Mouse (Mus musculus): Measurements from ENCODE around the gene Ccin. TPM values are rescaled to one million over a fixed set of nuclear protein-coding genes. Genes with fewer than 3 reads are reported as not detected.

The Ccin gene
- polyA plus RNA-seq, 1 experiment from 2014 or later, result not detected

GRCm38 (mm10) chr4:44010893-44011292 lies 27.6 kb downstream of the Ccin start:
- DNase-seq (ENCODE audit: extremely low spot score, low spot score), result no peak
- 46% methylated on average over 2 of the region's 2 CpGs for WGBS
- H3K27me3 ChIP-seq (ENCODE audit: poor library complexity, severe bottlenecking), result no peaks in the 10 kb centered on the region
- no peaks in the 10 kb centered on the region for H3K9me3 ChIP-seq
- peaks cover 12% of the 10 kb centered on the region for H3K36me3 ChIP-seq (replicated peaks)
- H3K4me3 ChIP-seq, result no peak overlapping the region
- no peak overlapping the region for H3K27ac ChIP-seq
- H3K4me1 ChIP-seq, result peaks cover 26% of the 10 kb centered on the region

DNA sequence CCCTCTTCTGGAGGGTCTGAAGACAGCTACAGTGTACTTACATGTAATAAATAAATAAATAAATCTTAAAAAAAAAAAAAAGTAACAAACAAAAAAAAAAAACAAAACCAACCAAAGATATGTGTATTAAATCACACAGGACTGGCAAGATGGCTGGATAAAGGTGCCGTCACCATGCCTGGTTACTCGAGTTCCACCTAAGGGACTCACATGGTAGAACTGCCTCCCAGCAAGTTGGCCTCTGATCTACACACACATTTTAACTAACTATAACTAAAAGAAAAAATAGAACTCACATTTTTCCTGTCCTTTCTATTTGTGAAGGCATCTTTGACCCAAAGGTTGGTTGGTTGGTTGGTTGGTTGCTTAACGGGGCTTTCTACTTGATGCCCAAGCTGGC lies 28.5 kb downstream of the Ccin start:
- Histone ChIP-seq H3K36me3 (replicated peaks) (peaks cover 20% of the 10 kb centered on the region), H3K4me3 (peak overlapping the region; percentile 98), H3K9me3 (no peaks in the 10 kb centered on the region), H3K27me3 (ENCODE audit: poor library complexity, severe bottlenecking) (no peaks in the 10 kb centered on the region), H3K27ac (peak overlapping the region; percentile 89), H3K4me1 (peaks cover 26% of the 10 kb centered on the region)
- DNase-seq (ENCODE audit: extremely low spot score, low spot score), result no peak
- 80% methylated on average over 3 of the region's 3 CpGs for WGBS

DNA sequence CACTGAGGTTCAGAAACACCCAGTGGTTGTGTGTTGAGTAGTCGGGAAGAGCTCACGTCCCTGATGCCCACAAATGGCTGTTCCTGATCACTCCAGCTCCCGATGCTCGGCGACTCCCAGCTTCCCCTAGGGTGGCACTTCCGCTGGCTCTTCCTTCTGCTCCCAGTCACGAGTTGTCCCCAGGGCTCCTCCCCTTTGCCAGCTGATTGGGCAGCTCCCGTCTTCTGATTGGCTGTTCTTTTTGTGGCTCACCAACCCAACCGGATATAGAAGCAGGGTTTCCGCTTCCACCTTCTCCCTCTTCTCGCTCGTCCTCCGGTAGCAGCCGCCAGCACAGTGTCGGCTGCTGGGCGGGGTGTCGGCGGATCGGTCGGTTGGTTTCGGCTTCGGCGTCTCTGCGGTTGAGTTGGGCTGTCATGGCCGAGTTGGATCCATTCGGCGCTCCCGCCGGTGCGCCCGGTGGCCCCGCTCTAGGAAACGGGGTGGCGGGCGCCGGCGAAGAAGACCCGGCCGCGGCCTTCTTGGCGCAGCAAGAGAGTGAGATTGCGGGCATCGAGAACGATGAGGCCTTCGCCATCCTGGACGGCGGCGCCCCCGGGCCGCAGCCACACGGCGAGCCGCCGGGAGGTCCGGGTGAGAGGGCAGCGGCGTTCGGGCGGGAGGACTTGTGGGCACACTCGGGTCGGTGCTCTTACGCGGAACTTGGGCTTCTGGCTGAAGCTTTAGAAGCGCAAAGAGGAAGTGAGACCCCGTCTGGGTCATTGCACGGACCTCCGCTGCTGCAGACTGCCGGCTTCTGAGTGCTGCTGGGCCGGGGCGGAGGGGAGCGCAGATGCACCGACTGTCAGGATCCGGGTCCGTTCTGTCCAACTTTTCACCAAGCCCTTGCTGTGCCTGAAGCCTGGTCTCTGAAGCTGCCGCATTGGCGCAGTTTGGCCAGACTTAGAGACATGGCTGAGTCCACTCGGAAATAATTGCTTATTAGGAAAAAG lies 29.4 kb downstream of the Ccin start:
- under 1% methylated on average over 77 of the region's 77 CpGs for whole genome bisulfite sequencing
- no peaks in the 10 kb centered on the region; the same call in 1 of the 2 replicates for H3K27me3 ChIP-seq (ENCODE audit: poor library complexity, severe bottlenecking)
- peak; percentile 93 for DNase-seq (ENCODE audit: extremely low spot score, low spot score)
- peak overlapping the region; percentile 89 for H3K27ac ChIP-seq
- no peaks in the 10 kb centered on the region for H3K9me3 ChIP-seq
- H3K36me3 ChIP-seq (replicated peaks), result peaks cover 26% of the 10 kb centered on the region
- H3K4me3 ChIP-seq, result peak overlapping the region; percentile 98
- H3K4me1 ChIP-seq, result peaks cover 26% of the 10 kb centered on the region

- peaks cover 28% of the 10 kb centered on the region for H3K4me1 ChIP-seq
- peak overlapping the region; percentile 89; the same call in 1 of the 2 replicates for H3K27ac ChIP-seq
Observed at GRCm38 (mm10) chr4:44013391-44014070, 30.2 kb downstream of the Ccin start.

DNA sequence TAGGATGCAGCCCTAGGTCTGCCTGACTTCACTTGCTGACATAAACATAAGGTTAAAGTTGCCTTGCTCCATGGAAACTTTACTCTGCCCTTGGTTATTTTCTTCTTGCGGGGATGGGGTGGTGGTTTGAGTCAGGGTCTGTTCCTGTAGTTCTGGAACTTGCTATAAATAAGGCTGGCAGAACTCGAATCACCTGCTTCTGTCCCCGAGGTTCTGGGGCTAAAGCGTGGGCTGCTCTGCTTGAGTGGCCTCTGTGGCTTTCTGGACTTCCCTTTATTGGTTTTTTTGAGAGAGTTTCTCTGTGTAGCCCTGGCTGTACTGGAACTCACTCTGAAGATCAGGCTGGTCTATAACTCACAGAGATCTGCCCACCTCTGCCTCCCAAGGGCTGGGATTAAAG lies 32.8 kb downstream of the Ccin start:
- H3K36me3 ChIP-seq (replicated peaks), result peaks cover 59% of the 10 kb centered on the region
- H3K4me3 ChIP-seq, result no peak overlapping the region
- peaks cover 29% of the 10 kb centered on the region for H3K4me1 ChIP-seq
- 94% methylated on average over 4 of the region's 4 CpGs for whole genome bisulfite sequencing
- H3K27me3 ChIP-seq (ENCODE audit: poor library complexity, severe bottlenecking), result peaks cover 23% of the 10 kb centered on the region
- H3K9me3 ChIP-seq, result no peaks in the 10 kb centered on the region
- no peak overlapping the region for H3K27ac ChIP-seq
- DNase-seq (ENCODE audit: extremely low spot score, low spot score), result no peak

More at GRCm38 (mm10) chr4:44013391-44014070, 30.2 kb downstream of the Ccin start:
- Histone ChIP-seq H3K4me3 (peak overlapping the region; percentile 98), H3K27me3 (ENCODE audit: poor library complexity, severe bottlenecking) (no peaks in the 10 kb centered on the region; the same call in 1 of the 2 replicates), H3K9me3 (no peaks in the 10 kb centered on the region), H3K36me3 (replicated peaks) (peaks cover 34% of the 10 kb centered on the region)
- DNase-seq (ENCODE audit: extremely low spot score, low spot score), result no peak
- 29% methylated on average over 11 of the region's 11 CpGs for WGBS

DNA sequence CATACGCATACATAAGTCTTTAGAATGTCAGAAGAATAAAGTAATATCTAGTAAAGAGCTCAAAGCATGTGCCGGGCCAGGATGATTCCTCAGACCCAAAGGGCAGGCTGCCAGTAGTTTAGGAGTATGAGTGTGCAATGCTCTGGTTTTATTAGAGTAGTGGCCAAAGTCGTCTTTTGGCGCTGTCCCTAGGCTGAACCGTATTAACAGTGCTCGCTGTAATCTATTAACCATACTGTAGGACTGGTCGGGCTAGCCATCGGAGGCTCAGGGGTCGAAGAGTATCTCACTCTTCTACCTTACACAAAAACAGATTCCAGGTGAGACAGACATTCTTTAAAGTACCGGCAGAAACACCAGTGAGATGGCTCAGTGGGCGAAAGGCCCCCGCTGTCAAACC lies 33.5 kb downstream of the Ccin start:
- Histone ChIP-seq H3K27ac (no peak overlapping the region), H3K4me3 (no peak overlapping the region), H3K27me3 (ENCODE audit: poor library complexity, severe bottlenecking) (peaks cover 30% of the 10 kb centered on the region), H3K9me3 (no peaks in the 10 kb centered on the region), H3K4me1 (peaks cover 28% of the 10 kb centered on the region), H3K36me3 (replicated peaks) (peaks cover 66% of the 10 kb centered on the region)
- 95% methylated on average over 12 of the region's 12 CpGs for WGBS
- DNase-seq (ENCODE audit: extremely low spot score, low spot score), result no peak

DNA sequence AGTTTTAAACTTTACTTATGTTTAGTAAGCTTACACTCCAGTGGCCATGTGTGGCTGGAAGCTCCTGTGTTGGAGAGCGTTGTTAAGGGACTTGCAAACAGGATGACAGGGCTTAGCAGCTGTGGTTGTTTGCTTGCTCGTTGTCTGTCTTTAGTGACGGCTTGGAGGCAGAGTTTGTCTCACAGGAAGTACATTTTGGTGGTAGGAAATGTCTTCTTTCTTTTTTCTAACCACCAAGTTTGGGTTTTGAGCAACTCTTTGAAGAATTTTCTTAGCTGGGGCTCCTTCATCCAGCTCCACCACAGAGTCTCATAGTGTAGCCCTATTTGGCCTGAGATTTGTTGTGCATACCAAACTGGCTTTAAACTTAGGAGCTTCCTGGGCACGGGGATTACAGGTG lies 39.0 kb downstream of the Ccin start:
- DNase-seq (ENCODE audit: extremely low spot score, low spot score), result peak; percentile 9
- Histone ChIP-seq H3K27ac (no peak overlapping the region), H3K36me3 (replicated peaks) (peaks cover 99% of the 10 kb centered on the region), H3K4me3 (no peak overlapping the region), H3K27me3 (ENCODE audit: poor library complexity, severe bottlenecking) (peaks cover 85% of the 10 kb centered on the region), H3K4me1 (0 out of 2 replicates have a peak, but pooled peaks cover 3% of the 10 kb centered on the region), H3K9me3 (peaks cover 8% of the 10 kb centered on the region; the same call in 1 of the 2 replicates)
- WGBS, result 92% methylated on average over 4 of the region's 4 CpGs

DNA sequence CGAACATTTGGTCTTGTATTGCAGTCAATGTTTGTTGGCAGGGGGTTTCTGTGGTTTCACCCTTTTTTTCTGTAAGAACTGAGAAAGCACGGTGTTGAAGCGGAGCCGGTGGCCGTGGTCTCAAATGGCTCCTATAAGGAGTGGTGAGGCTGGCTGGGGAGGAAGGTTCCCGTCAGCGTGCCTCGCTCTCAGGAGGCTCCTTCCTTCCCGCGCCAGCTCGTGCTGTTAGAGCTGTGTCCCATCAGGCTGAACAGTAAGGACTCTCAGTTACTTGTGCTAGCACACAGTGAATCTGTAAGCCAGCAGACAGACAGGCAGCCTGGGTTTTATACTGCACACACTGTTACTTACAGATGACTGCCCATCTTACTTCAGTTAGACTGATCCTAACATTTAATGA lies 39.5 kb downstream of the Ccin start:
- DNase-seq (ENCODE audit: extremely low spot score, low spot score), result peak; percentile 11
- Histone ChIP-seq H3K36me3 (replicated peaks) (peaks cover 100% of the 10 kb centered on the region), H3K4me1 (peaks cover 5% of the 10 kb centered on the region), H3K9me3 (peaks cover 9% of the 10 kb centered on the region; the same call in 1 of the 2 replicates), H3K27me3 (ENCODE audit: poor library complexity, severe bottlenecking) (peaks cover 89% of the 10 kb centered on the region), H3K27ac (no peak overlapping the region), H3K4me3 (no peak overlapping the region)
- 95% methylated on average over 11 of the region's 11 CpGs for WGBS

DNA sequence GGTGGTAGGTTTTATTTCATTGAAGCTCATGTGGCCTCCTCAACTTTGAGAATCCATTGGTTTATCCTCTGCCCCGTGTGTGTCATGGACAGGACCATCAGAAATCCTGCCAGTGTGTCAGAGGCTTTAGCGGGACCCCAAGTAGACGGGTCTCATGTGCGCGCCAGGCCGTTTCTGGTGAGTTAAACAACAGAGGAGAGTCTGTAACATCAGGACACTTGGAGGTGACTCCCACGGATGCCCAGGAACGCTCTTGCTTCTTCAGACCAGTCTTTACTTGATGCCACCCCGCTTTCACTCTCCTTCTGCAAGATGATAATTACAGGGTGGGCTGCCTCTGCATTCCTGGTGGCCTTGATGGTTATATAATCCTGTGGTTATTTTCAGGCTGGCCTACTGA lies 40.4 kb downstream of the Ccin start:
- Histone ChIP-seq H3K27ac (no peak overlapping the region), H3K36me3 (replicated peaks) (peaks cover 100% of the 10 kb centered on the region), H3K27me3 (ENCODE audit: poor library complexity, severe bottlenecking) (peaks cover 99% of the 10 kb centered on the region), H3K4me3 (no peak overlapping the region), H3K9me3 (peaks cover 9% of the 10 kb centered on the region; the same call in 1 of the 2 replicates), H3K4me1 (peaks cover 11% of the 10 kb centered on the region)
- DNase-seq (ENCODE audit: extremely low spot score, low spot score), result peak; percentile 13
- 96% methylated on average over 9 of the region's 9 CpGs for WGBS

GRCm38 (mm10) chr4:44024241-44024640 lies 41.0 kb downstream of the Ccin start:
- peaks cover 100% of the 10 kb centered on the region for H3K27me3 ChIP-seq (ENCODE audit: poor library complexity, severe bottlenecking)

GRCm38 (mm10) chr4:44025570-44025969 lies 42.3 kb downstream of the Ccin start:
- WGBS, result 88% methylated on average over 6 of the region's 6 CpGs
- Histone ChIP-seq H3K9me3 (peaks cover 9% of the 10 kb centered on the region; the same call in 1 of the 2 replicates), H3K4me3 (no peak overlapping the region), H3K27me3 (ENCODE audit: poor library complexity, severe bottlenecking) (peaks cover 100% of the 10 kb centered on the region), H3K27ac (no peak overlapping the region), H3K4me1 (peaks cover 20% of the 10 kb centered on the region), H3K36me3 (replicated peaks) (peaks cover 100% of the 10 kb centered on the region)
- DNase-seq (ENCODE audit: extremely low spot score, low spot score), result no peak

More at GRCm38 (mm10) chr4:44024241-44024640, 41.0 kb downstream of the Ccin start:
- DNase-seq (ENCODE audit: extremely low spot score, low spot score), result no peak
- Histone ChIP-seq H3K36me3 (replicated peaks) (peaks cover 100% of the 10 kb centered on the region), H3K9me3 (peaks cover 9% of the 10 kb centered on the region; the same call in 1 of the 2 replicates), H3K4me1 (peaks cover 17% of the 10 kb centered on the region), H3K4me3 (no peak overlapping the region), H3K27ac (no peak overlapping the region)
- 96% methylated on average over 6 of the region's 6 CpGs for WGBS

DNA sequence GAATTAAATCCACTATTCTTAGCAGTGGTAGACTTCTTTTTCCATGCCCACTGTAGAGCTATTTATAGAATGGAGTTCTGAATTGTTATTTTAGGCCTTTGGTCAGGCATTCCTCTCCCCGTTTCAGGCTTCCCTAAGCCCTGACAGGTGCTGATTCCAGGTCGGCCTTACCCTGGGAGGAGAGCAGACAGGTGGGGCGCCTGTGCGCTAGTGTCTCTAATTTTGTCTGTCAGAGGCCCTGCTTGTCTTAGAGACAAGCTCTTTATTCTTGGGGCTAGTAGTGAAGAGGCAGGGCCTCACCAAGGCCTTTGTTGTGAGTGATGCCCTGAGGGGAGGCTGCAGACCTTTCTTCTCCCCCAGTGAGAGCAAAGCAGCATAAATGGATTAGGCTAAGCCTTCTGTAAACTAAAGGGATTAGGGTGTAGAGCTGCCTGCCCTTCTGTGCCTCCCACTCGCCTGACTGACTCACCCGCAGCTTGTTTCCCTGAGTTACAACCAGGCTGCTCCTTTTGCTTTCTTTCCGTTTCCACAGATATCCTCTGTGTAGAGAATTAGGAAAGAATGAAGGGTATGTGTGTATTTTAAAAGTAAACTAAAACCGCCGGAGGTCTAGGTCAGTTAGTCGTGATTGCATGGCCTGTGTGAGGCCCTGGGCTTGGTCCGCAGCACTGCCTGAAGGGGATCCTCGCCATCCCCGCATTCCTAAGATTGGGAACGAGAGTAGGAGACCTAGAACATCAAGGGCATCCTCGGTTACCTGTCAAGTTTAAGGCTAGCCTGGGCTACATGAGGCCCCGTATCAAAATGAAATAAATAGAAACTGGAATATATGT lies 45.2 kb downstream of the Ccin start:
- H3K27me3 ChIP-seq (ENCODE audit: poor library complexity, severe bottlenecking), result peaks cover 100% of the 10 kb centered on the region
- WGBS, result 25% methylated on average over 16 of the region's 16 CpGs
- peaks cover 20% of the 10 kb centered on the region for H3K4me1 ChIP-seq
- DNase-seq (ENCODE audit: extremely low spot score, low spot score), result peak; percentile 65
- H3K9me3 ChIP-seq, result peaks cover 9% of the 10 kb centered on the region; the same call in 1 of the 2 replicates
- no peak overlapping the region for H3K4me3 ChIP-seq
- peaks cover 100% of the 10 kb centered on the region for H3K36me3 ChIP-seq (replicated peaks)
- no peak overlapping the region for H3K27ac ChIP-seq
